ENCODE assay signal across 8 mouse cellular contexts in genomic region chr12:103325156-103325857, GRCm38 (mm10). TPM values are rescaled to one million over a fixed set of nuclear protein-coding genes. Genes with fewer than 3 reads are reported as not detected.
DNase-seq lines count a peak whose midpoint lies in the region; ATAC-seq lines count a peak whose summit lies in the region.

No protein-coding gene starts in this region.

- H3K9me3 ChIP-seq in intestine, embryonic 15.5 days = no peaks in the 10 kb centered on the region

- peak; percentile 85 for DNase-seq in adrenal gland, adult 18-20 months (ENCODE audit: low spot score in 2 of 2)
- peak; percentile 94 for DNase-seq in embryo, embryonic 11 days
- DNase-seq in gastrocnemius, postnatal 36 days = peak; percentile 74 to 77
- peak; percentile 88 to 97 for DNase-seq in left cerebral cortex, postnatal 14 days (ENCODE audit: low spot score in 2 of 2)
- peak; percentile 96 for DNase-seq in mesoderm, embryonic 11.5 days (ENCODE audit: low read depth, low spot score)
- peak; percentile 77 to 83 for DNase-seq in right cerebral cortex, postnatal 36 days (ENCODE audit: low spot score in 2 of 2)
- peak; percentile 83 to 87 for DNase-seq in urinary bladder, postnatal 4 days (ENCODE audit: low spot score in 2 of 2)

- H3K9ac ChIP-seq in intestine, embryonic 15.5 days = no peak overlapping the region

- H3K27me3 ChIP-seq in intestine, embryonic 15.5 days (replicated peaks) = peaks cover 14% of the 10 kb centered on the region

- H3K4me1 ChIP-seq in intestine, embryonic 15.5 days (replicated peaks) = peaks cover 10% of the 10 kb centered on the region; the same call in 1 of the 2 replicates

- H3K27ac ChIP-seq in intestine, embryonic 15.5 days = no peak overlapping the region

- H3K4me2 ChIP-seq in intestine, embryonic 15.5 days (replicated peaks) = peak overlapping the region; percentile 70

- peak; percentile 94 for ATAC-seq in intestine, embryonic 15.5 days

- H3K36me3 ChIP-seq in intestine, embryonic 15.5 days = no peaks in the 10 kb centered on the region

- intact Hi-C loops in gastrocnemius, postnatal 36 days (cut with DNase I) = loop anchor here (2.0 kb wide), 1 partner anchor 43 kb away; no protein-coding TSS in a partner anchor
- intact Hi-C loops in left cerebral cortex, postnatal 14 days (cut with DNase I) = loop anchor here (2.0 kb wide), 1 partner anchor 23 kb away; no protein-coding TSS in a partner anchor

- H3K4me3 ChIP-seq in intestine, embryonic 15.5 days (replicated peaks) = peak overlapping the region; percentile 32

- 10% methylated on average over 60 of the region's 60 CpGs for WGBS in intestine, embryonic 15.5 days

RNA-seq across cellular contexts. Expression of gene Fam181a, which starts 14.5 kb away (rescaled TPM):
- total RNA-seq in adrenal gland, adult 18-20 months (2021) = not detected
- total RNA-seq in gastrocnemius, postnatal 36 days (2021) = not detected
- polyA plus RNA-seq in intestine, embryonic 15.5 days (2015; fragmentation: Nextera tagmentation; extraction: Ambion mirVana) = 0.13 TPM in 1 of 2 replicates, not detected in the other
- total RNA-seq in left cerebral cortex, postnatal 14 days (2021) = 1 to 10 TPM; 2.6 to 4.5 TPM

RNA-seq across cellular contexts. Expression of gene Asb2, which starts 30.5 kb away (rescaled TPM):
- total RNA-seq in adrenal gland, adult 18-20 months (2021) = 1 to 10 TPM in 1 of 2 experiments, under 1 TPM in 1; 0.66 to 1.4 TPM
- total RNA-seq in gastrocnemius, postnatal 36 days (2021) = 100 to 1,000 TPM; 344 to 526 TPM
- 16.5 and 17.9 TPM in 2 replicates for polyA plus RNA-seq in intestine, embryonic 15.5 days (2015; fragmentation: Nextera tagmentation; extraction: Ambion mirVana)
- total RNA-seq in left cerebral cortex, postnatal 14 days (2021) = 1 to 10 TPM; 2.5 to 3.6 TPM

Comparison
In these comparisons a context has a peak if more than half of its experiments do, and no peak if none do; other contexts are left out.
1. RNA of gene Asb2, which starts 30.5 kb away (total RNA-seq): 344 to 526 TPM in gastrocnemius, postnatal 36 days; 2.5 to 3.6 TPM in left cerebral cortex, postnatal 14 days and 0.66 to 1.4 TPM in adrenal gland, adult 18-20 months; every median in the first group is over 10 times any median in the second.
2. Peak in every context shown above with its lines, with median percentiles within 50 percentile points of each other: DNase-seq.